Mouse (Mus musculus) heart, postnatal 0 days (tissue): Measurements from ENCODE around the gene Dio1. TPM values are rescaled to one million over a fixed set of nuclear protein-coding genes. Genes with fewer than 3 reads are reported as not detected.

Source experiments
- ATAC-seq: fragments of 200-750 bp; cut with Nextera tagmentation; 2 replicates; pipeline ENCODE4 v1.8.0; 2017; ENCODE audit warnings: low read depth, moderate number of reproducible peaks, moderate library complexity; ENCODE audit not compliant: insufficient read depth
- DNase-seq: peaks from one replicate; pipeline ENCODE4 v3.0.0-alpha.2; 2016; ENCODE audit warnings: low spot score
- H3K27ac ChIP-seq: fragments of 300-500 bp; sonication (generic); 2 replicates; pipeline ENCODE4 v1.5.1; 2014; ENCODE audit warnings: low read depth, mild to moderate bottlenecking
- H3K27me3 ChIP-seq: fragments of 300-500 bp; sonication (generic); 2 replicates; pipeline ENCODE4 v1.6.1; 2014; ENCODE audit warnings: low read length, mixed read lengths; ENCODE audit not compliant: control insufficient read depth, insufficient read depth
- H3K36me3 ChIP-seq: fragments of 300-500 bp; sonication (generic); replicated peaks from 2 replicates; pipeline ENCODE4 v1.6.1; 2014; ENCODE audit warnings: low read length, mixed read lengths; ENCODE audit not compliant: control insufficient read depth, insufficient read depth
- H3K4me1 ChIP-seq: fragments of 300-500 bp; sonication (generic); 2 replicates; pipeline ENCODE4 v1.6.1; 2014; ENCODE audit warnings: antibody characterized with exemption; ENCODE audit not compliant: control insufficient read depth, insufficient read depth
- H3K4me2 ChIP-seq: fragments of 300-500 bp; sonication (generic); 2 replicates; pipeline ENCODE4 v1.6.1; 2014; ENCODE audit warnings: low read depth, mild to moderate bottlenecking, low read length, moderate library complexity
- H3K4me3 ChIP-seq: fragments of 300-500 bp; sonication (generic); 2 replicates; pipeline ENCODE4 v1.5.1; 2014; ENCODE audit warnings: low read depth, low read length
- H3K9ac ChIP-seq: fragments of 300-500 bp; sonication (generic); replicated peaks from 2 replicates; pipeline ENCODE4 v1.6.1; 2014; ENCODE audit warnings: low read depth, low read length, mixed read lengths
- H3K9me3 ChIP-seq: fragments of 300-500 bp; sonication (generic); replicated peaks from 2 replicates; pipeline ENCODE4 v1.6.1; 2016; ENCODE audit warnings: low read length; ENCODE audit not compliant: control insufficient read depth
- CTCF ChIP-seq: IDR thresholded peaks from 2 replicates; pipeline ENCODE4 v1.5.1; 2016; ENCODE audit warnings: antibody characterized with exemption, control low read depth, low read depth
- EP300 ChIP-seq: IDR thresholded peaks from 2 replicates; pipeline ENCODE4 v1.6.1; 2016; ENCODE audit warnings: antibody characterized with exemption, low read depth
- WGBS: fragments of 180-500 bp; shearing (Covaris S2); extraction: QIAGEN DNeasy Blood & Tissue Kit; methylation state at CpG from one replicate; pipeline ENCODE4 v1.1.7; 2014; 5-methylcytosine and 5-hydroxymethylcytosine counted together
- polyA plus RNA-seq: library from polyadenylated mRNA; unstranded; fragments of >200 nt; fragmentation: Nextera tagmentation; extraction: Ambion mirVana; gene quantifications from 2 replicates; pipeline ENCODE4 v1.2.1, GENCODE M21; 2015
- total RNA-seq: library from RNA; depleted of rRNA; stranded (reverse); fragments of >200 nt; gene quantifications from 2 replicates; pipeline ENCODE4 v1.2.3, GENCODE M21; 2014; ENCODE audit warnings: low replicate concordance

The Dio1 gene
- total and polyA plus RNA-seq, 2 experiments from 2014 or later, result not detected

DNA sequence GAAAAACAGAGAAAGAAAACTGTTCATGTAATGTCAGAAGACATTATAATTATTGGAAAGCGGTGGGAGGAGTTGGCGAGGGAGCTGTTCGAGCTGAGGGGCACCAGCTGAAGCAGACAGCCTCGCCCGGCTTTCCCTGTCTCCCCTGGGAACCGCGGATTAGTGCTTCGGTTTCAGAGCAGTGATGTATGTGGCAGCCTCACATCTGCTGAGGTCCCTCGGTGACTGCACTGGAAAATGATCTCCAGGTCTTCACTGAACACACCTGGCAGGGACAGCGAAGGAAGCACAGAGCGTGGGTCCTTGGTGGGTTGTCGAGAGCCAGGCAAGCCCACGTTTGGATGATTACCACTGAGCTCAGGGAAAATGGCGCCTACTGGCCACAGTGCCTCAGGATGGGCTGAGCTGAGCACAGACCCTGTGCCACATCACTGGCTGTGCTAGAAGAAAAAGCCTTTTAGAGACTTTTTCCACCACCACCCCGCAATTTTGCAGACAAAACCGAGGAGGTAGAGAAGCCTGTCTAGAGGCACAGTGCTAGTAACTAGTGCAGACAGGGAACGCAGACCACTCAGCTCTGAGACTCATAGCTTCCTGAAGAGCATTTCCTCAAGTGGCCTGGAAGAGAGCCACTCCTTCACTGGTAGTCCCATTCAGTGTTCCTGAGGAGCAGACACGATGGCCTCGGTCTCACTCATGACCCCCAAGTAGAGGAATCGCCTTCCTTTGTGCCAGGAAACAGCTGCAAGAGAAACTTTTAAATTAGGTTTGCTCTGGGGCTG, 41.8 kb upstream of the Dio1 start:
- no peak overlapping the region for H3K9ac ChIP-seq
- no peak overlapping the region for H3K4me2 ChIP-seq
- ATAC-seq, result peak; percentile 52
- H3K9me3 ChIP-seq, result no peaks in the 10 kb centered on the region
- H3K27ac ChIP-seq, result no peak overlapping the region
- H3K4me3 ChIP-seq, result no peak overlapping the region
- no peaks in the 10 kb centered on the region for H3K27me3 ChIP-seq
- no peaks in the 10 kb centered on the region for H3K4me1 ChIP-seq
- TF ChIP-seq CTCF (no peak), EP300 (no peak)
- no peak for DNase-seq
- 70% methylated on average over 20 of the region's 20 CpGs for WGBS
- H3K36me3 ChIP-seq, result peaks cover 17% of the 10 kb centered on the region; the same call in 1 of the 2 replicates

- ATAC-seq (no peak), DNase-seq (no peak)
- TF ChIP-seq EP300 (no peak), CTCF (no peak)
- Histone ChIP-seq H3K27ac (no peak overlapping the region), H3K4me1 (no peaks in the 10 kb centered on the region), H3K27me3 (no peaks in the 10 kb centered on the region), H3K9me3 (no peaks in the 10 kb centered on the region), H3K4me3 (no peak overlapping the region), H3K9ac (no peak overlapping the region), H3K4me2 (no peak overlapping the region), H3K36me3 (peaks cover 19% of the 10 kb centered on the region; the same call in 1 of the 2 replicates)
- 76% methylated on average over 6 of the region's 6 CpGs for WGBS
Observed at GRCm38 (mm10) chr4:107347221-107347620, 40.3 kb upstream of the Dio1 start.

DNA sequence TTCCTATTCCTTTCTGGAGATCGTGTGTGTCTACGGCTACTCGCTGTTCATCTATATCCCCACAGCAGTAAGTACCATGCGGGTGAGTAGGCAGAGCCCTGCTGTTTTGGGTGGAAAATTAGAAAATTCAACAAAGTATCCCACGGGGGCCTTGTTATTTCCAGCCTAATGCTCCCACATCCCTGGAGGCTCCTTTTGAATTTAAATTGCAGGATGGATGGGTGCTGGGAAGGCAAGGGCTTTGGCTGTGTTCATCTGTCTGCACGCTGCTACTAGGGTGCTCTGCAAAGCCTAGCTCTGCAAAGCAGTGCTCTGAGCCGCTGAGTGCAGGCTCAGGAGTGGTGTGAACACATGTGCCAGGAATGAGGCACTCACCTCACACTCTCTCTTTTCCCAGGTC, 37.6 kb upstream of the Dio1 start:
- 82% methylated on average over 7 of the region's 7 CpGs for WGBS
- no peak for DNase-seq

GRCm38 (mm10) chr4:107341354-107341753, 34.4 kb upstream of the Dio1 start:
- Histone ChIP-seq H3K27me3 (no peaks in the 10 kb centered on the region), H3K9me3 (no peaks in the 10 kb centered on the region), H3K4me2 (no peak overlapping the region), H3K4me3 (no peak overlapping the region), H3K9ac (no peak overlapping the region), H3K36me3 (peaks cover 12% of the 10 kb centered on the region; the same call in 1 of the 2 replicates), H3K4me1 (no peaks in the 10 kb centered on the region), H3K27ac (no peak overlapping the region)
- ATAC-seq (no peak), DNase-seq (no peak)
- WGBS, result 67% methylated on average over 5 of the region's 5 CpGs
- no peak for TF ChIP-seq EP300
- no peak for TF ChIP-seq CTCF

More for the DNA sequence above, 37.6 kb upstream of the Dio1 start:
- peaks cover 24% of the 10 kb centered on the region; the same call in 1 of the 2 replicates for H3K36me3 ChIP-seq
- H3K27ac ChIP-seq, result no peak overlapping the region
- TF ChIP-seq CTCF, result no peak
- no peak for TF ChIP-seq EP300
- no peak overlapping the region for H3K9ac ChIP-seq
- H3K27me3 ChIP-seq, result no peaks in the 10 kb centered on the region
- no peak overlapping the region for H3K4me2 ChIP-seq
- H3K9me3 ChIP-seq, result no peaks in the 10 kb centered on the region
- no peak overlapping the region for H3K4me3 ChIP-seq
- no peaks in the 10 kb centered on the region for H3K4me1 ChIP-seq
- ATAC-seq, result no peak

DNA sequence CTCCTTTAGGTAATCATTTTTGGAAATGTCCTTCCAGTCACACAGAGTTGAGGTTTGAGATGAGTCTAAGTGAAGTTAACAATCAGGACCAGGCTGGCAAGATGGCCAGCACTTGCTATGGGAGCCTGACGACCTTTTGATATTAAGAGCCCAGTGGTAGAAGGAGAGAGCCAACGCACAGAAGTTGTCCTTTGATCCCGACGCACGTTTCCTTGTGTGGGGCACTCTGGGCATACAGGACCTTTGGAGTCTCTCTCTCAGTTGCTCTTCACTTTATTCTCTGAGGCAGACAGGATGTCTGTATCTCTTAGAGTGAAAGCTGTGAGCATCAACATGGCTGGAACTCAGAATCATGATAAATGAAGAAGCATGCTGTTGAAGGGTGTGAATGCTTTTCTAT, 30.5 kb upstream of the Dio1 start:
- Histone ChIP-seq H3K4me1 (no peaks in the 10 kb centered on the region), H3K9ac (no peak overlapping the region), H3K4me3 (no peak overlapping the region), H3K36me3 (peaks cover 12% of the 10 kb centered on the region; the same call in 1 of the 2 replicates), H3K9me3 (no peaks in the 10 kb centered on the region), H3K27me3 (no peaks in the 10 kb centered on the region), H3K27ac (no peak overlapping the region), H3K4me2 (no peak overlapping the region)
- 92% methylated on average over 5 of the region's 5 CpGs for WGBS
- ATAC-seq, result no peak
- no peak for DNase-seq
- TF ChIP-seq CTCF (no peak), EP300 (no peak)

DNA sequence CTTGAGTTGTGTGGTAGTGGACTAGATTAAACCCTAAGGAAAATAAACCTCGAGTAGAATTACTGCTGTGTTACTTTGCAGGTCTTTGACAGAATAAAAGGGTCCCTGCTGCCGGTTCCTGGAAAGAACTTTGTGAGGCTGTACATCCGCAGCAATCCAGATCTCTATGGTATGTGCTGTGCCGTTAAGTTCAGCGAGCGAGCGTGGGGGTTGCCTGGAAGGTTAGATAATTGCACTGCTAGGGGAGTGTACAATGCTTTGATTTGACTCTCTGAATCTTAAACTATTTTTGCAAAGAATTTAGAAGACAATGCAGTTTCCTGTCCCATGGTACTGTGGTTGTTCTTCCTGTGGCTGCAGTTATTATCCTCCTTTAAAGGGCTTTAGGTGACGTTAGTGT, 29.4 kb upstream of the Dio1 start:
- DNase-seq, result no peak
- TF ChIP-seq CTCF (no peak), EP300 (no peak)
- H3K27ac ChIP-seq, result no peak overlapping the region
- H3K4me1 ChIP-seq, result no peaks in the 10 kb centered on the region
- peaks cover 4% of the 10 kb centered on the region; the same call in 1 of the 2 replicates for H3K36me3 ChIP-seq
- H3K4me2 ChIP-seq, result no peak overlapping the region
- H3K4me3 ChIP-seq, result no peak overlapping the region
- no peak for ATAC-seq
- H3K9ac ChIP-seq, result no peak overlapping the region
- 49% methylated on average over 8 of the region's 8 CpGs for WGBS
- H3K27me3 ChIP-seq, result no peaks in the 10 kb centered on the region
- H3K9me3 ChIP-seq, result no peaks in the 10 kb centered on the region
